Mouse (Mus musculus) MEL-GATA-1-ER (cell line): ENCODE data around the gene Cdh13.
A peak's percentile ranks its signal among the peaks of the same experiment; 100 is the strongest.
"Not testable (repeated sequence)": the region's sequence is repeated elsewhere in the genome, so short reads cannot be mapped to it uniquely, and the experiment has no call there.

Experiments used
- DNase-seq: peaks from one replicate; pipeline ENCODE4 v3.0.0-alpha.2; 2012; ENCODE audit warnings: low read depth; ENCODE audit errors: extremely low read depth

Cdh13 gene

GRCm38 (mm10) chr8:119208567-119208966, 925.0 kb downstream of the Cdh13 start:
- DNase-seq = no peak

DNA sequence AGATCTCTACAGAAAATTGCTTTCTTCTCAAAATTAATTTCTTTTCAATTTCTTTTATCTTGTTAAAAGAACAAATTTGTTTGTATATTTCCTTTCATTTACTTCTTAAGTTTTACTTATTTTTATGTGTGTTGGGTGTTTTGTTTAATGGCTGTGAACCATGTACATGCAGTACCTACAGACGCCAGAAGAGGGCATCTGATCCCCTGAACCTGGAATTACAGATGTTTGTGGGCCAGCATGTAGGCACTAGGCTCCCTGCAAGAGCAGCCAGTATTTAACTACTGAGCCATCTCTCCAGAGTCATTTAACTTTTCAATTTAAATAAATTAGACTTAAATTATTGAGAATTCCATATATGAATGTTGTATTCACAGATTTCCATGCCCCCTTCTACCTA, 941.0 kb downstream of the Cdh13 start:
- no peak for DNase-seq

DNA sequence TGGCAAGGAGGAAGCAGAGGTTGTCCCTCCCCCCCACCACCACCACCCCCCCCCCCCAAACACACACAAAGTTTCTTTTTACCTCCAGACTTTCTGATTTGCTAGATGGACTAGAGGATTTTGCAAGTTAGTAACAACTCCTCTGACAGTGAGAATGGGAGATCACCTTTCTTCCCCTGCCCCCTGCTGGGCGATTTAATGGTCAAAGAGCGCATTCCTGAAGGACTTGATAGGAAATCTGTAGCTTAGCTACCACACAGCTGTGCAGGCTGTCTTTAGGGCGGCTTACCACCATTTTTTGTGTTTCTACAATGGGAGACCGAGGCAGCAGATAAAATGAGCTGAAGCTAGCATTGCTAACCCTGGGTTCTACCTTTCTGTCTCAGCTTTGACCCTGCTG, 961.6 kb downstream of the Cdh13 start:
- DNase-seq = no peak

GRCm38 (mm10) chr8:119245641-119246040, 962.1 kb downstream of the Cdh13 start:
- no peak for DNase-seq

DNA sequence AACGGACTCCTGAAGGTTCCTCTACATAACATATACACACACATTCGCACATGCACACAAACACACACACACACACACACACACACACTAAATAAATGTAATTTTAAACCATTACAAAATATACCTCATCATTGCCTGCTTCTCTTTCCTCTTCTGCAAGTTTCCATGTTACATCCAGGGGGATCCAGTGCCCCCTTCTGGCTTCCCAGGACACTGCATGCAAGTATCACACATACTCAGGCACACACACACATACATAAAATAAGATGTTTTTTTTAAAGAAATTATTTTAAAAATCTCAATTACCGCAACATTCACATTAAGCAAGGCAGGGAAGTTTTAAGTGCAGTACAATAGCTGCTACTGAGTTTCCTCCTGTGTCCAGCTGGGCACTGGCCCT, 970.8 kb downstream of the Cdh13 start:
- DNase-seq = no peak

- no peak for DNase-seq
Measured at GRCm38 (mm10) chr8:119258642-119259041, 975.1 kb downstream of the Cdh13 start.

DNA sequence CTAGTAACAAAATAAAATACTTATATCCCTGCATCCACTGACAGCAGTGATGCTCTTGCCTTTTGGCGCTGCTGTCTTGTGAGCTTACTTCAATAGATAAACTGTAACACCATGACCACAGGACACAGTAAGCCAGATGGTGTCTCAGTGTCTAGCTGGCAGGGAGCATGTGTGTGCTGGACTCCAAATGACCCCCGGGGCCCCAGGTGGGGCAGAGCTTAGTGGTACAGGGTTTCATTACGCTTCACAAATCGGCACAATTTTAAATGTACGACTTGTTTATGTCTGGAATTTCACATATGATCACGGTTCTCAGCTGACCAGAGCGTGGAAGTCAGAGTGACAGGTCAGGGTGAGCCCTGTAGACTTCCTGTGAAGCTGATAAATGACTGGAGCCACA, 980.2 kb downstream of the Cdh13 start:
- no peak for DNase-seq

GRCm38 (mm10) chr8:119266304-119266703, 982.8 kb downstream of the Cdh13 start:
- DNase-seq = no peak

DNA sequence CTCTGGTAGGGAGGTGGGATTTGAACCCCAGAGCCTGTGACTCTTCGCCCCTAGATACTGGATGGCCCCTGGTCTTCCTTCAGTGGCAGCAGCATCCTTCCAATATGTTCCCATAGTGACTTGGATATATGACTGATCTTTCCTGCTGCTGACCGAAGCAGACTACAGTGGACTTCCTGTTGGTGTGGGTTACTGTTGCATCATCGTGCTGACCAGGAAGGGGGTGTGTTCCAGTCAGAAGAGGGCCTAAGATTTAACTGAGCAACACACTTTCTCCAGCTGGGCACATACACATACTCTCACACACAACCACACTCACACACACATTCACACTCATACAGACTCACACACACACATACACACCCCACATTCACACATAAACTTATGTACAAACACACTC, 986.0 kb downstream of the Cdh13 start:
- no peak for DNase-seq

- no peak for DNase-seq
Measured at GRCm38 (mm10) chr8:119270371-119270770, 986.8 kb downstream of the Cdh13 start.

- DNase-seq = no peak
Measured at GRCm38 (mm10) chr8:119272891-119273290, 989.4 kb downstream of the Cdh13 start.

GRCm38 (mm10) chr8:119275442-119275841, 991.9 kb downstream of the Cdh13 start:
- no peak for DNase-seq

- DNase-seq = no peak
Measured at GRCm38 (mm10) chr8:119277047-119277451, 993.5 kb downstream of the Cdh13 start.

GRCm38 (mm10) chr8:119281761-119282160, 998.2 kb downstream of the Cdh13 start:
- no peak for DNase-seq

- DNase-seq = no peak
Measured at GRCm38 (mm10) chr8:119284516-119284915, 1001.0 kb downstream of the Cdh13 start.

- no peak for DNase-seq
Measured at GRCm38 (mm10) chr8:119284920-119285319, 1001.4 kb downstream of the Cdh13 start.

DNA sequence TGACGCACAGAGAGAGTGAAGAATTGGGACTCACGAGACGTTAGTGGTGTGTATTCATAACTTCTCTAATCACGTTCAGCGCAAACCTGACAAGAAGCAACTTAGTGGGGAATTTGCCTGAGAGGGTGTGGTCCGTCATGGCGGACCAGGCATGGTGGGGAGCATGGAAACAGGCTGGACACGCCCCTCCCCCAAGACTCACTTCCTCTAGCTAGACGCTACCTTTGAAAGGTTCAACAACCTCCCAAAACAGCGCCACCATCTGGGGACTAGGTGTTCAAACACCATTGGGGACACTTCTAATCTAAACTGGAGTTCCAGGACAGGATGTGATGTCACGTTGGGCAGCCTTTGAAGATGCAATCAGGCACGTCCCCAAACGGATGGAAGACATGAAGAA, 1011.9 kb downstream of the Cdh13 start:
- DNase-seq = no peak

DNA sequence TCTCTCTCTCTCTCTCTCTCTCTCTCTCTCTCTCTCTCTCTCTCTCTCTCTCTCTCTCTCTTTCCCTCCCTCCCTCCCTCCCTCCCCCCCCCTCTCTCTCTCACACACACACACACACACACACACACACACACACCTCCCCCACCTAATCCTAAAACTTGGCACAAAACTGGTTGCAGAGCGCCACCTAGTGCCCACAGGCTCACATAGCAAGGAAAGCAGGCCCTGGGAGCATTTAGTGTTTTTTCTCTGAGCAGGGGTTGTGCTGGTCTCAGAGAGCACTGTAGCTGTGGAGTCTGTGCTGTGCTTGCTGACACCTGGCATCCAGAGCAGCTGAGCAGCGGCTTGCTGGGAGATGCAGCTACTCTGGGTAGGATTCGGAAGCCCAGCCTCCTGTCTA, 1014.2 kb downstream of the Cdh13 start:
- not testable (repeated sequence) for DNase-seq

DNA sequence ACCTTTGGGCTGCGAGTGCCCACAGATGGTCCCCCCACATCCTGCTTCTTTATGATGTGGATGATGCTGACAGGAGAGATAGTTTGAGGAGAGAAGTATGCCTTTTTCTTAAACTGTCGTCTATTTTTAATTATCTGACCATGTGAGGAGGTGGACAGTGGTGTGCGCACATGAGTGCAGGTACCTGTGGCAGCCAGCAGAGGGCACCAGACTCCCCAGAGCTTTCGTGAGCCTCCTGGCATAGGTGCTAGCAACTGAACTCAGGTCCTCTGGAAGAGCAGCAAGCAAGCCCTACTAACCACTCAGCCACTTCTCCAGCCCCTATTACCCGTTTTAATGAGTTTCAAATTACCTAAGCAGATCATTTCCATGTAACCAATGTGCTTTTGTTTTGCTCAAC, 1016.8 kb downstream of the Cdh13 start:
- DNase-seq = no peak

DNA sequence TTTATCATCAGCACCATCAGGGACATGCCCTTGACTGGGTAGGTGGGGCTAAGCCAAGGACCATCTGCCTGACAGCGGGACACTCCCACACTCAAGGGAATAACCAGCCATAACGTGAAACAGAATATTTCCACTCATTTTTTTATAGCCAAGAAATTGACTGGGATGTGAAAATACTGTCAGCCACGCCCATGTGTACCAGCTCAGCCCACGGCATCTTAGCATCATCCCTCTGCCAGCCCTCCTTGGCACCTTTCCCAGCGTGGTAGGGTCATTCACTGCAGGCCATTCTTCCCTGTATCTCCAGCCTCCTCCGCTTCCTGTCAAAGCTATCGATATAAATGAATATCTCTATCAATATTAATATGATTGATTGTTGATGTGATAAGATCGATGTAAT, 1020.7 kb downstream of the Cdh13 start:
- DNase-seq = no peak

GRCm38 (mm10) chr8:119311412-119311811, 1027.9 kb downstream of the Cdh13 start:
- peak; percentile 11 for DNase-seq

GRCm38 (mm10) chr8:119323215-119323614, 1039.7 kb downstream of the Cdh13 start:
- no peak for DNase-seq

DNA sequence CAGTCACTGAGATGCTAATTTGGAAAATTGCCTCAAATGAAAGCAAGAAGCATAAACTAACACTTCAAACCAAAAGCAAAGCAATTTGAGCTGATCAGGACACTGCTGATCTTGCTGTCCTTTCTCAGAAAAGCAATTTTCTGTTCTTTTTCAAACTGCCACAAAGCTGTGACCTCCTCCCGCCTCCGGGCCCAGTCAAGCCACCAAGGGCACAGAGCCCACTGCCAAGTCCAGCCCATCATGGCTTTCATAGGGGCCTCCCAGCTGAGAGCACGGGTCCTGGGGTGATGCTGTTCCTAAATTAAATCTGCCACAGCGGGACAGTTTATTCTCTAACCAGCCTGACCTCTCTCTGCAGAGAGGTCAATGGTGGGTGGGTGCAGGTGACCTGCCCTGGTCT, 1056.0 kb downstream of the Cdh13 start:
- no peak for DNase-seq

GRCm38 (mm10) chr8:119343606-119344005, 1060.1 kb downstream of the Cdh13 start:
- DNase-seq = no peak
